Mouse (Mus musculus): ENCODE results near the gene Tmem102.

Tmem102 gene

DNA sequence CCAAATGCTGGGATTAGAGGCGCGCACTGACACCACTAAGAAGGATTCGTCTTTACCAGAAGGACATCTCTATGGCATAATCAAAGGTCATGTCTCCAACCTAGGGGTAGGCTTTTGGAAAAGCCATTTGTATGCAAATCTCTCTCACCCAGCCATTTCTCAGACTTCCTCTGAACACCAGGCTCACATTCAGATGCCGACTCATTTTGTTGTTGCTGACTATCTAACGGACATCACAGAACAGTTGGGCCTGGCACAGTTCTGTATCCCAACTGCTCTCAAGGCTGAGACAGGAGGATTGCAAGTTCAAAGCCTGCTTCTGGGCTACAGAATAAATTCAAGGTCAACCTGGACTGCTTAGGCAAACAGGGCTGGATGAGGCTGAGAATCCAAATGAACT lies 18.1 kb downstream of the Tmem102 start:
- DNase-seq = no peak

DNA sequence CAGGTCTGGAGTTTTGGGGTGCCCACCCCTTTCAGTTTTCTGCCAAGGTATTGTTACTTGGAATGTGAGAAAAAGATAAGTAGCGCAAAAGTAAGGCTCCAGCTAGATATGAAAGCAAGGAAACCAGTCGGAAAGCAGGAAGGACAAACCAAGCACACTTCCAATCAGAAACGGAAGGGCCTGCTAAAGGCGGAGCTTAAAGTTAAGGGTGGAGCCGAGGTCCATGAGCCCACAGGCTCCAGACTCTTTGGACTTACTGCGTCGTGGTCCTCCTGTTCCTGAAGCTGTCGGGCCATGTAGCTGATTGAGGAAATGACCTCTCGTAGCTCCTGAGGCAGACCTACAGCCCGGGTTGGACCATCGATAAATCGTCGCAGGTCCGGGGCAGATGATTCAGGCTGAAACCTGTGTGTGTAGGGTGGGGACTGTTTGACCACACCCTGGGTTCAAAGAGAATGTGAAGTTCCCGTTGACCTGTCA lies 20.6 kb downstream of the Tmem102 start:
- DNase-seq = no peak

GRCm38 (mm10) chr11:69781828-69782227 lies 23.6 kb downstream of the Tmem102 start:
- no peak for DNase-seq

- DNase-seq = no peak
Observed at GRCm38 (mm10) chr11:69778985-69779384, 26.4 kb downstream of the Tmem102 start.

- DNase-seq = peak; percentile 61 to 76
Observed at GRCm38 (mm10) chr11:69778258-69778982, 27.0 kb downstream of the Tmem102 start.

DNA sequence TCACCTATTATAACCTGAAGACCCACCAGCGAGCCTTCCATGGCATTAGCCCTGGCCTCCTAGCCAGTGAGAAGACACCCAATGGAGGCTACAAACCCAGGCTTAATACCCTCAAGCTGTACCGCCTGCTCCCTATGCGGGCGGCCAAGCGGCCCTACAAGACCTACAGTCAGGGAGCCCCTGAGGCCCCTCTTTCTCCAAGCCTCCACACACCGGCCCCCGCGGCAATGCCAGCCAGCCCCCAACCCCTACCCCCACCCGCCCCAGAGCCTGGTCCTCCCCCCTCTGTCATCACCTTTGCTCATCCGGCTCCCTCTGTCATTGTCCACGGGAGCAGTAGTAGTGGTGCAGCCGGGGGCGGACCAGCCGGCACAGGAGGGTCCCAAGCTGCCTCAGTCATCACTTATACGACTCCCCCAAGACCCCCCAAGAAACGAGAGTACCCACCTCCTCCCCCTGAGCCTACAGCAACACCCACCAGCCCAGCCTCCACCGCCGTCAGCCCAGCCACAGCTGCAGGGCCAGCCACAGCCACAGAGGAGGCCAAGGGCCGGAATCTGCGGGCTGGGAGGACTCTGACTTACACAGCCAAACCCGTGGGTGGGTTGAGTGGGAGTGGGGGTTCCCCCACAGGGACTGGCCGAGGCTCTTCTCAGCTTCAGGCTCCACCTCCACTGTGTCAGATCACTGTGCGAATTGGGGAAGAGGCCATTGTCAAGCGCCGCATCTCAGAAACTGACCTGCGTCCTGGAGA lies 27.7 kb downstream of the Tmem102 start:
- DNase-seq = no peak

DNA sequence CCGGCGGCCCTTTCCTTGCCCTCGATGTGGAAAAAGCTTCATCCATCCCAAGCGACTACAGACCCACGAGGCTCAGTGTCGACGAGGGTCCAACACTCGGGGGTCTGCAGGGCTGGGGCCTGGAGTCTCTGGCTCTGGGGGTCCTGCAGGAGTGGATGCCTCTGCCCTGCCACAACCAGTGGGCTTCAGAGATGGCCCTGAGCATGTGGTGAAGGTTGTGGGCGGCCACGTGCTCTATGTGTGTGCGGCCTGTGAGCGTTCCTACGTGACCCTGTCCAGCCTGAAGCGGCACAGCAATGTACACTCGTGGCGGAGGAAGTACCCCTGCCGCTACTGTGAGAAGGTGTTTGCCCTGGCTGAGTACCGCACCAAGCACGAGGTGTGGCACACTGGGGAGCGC lies 28.9 kb downstream of the Tmem102 start:
- no peak for DNase-seq

DNA sequence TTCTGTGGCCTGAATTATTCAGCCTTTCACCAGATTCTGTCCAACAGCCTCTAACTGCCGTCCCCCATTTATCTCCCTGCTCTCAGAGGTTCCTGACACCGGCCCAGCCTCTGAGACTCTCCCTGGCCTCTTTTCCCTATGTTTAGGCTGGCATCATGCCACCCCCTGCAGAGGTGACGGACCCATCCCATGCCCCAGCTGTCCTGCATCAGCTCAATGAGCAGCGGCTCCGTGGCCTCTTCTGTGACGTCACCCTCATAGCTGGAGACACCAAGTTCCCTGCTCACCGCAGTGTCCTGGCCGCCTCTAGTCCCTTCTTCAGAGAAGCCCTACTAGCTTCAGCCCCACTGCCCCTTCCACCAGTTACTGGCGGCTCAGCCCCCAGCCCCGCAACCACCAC lies 29.7 kb downstream of the Tmem102 start:
- peak; percentile 51 to 66 for DNase-seq

DNA sequence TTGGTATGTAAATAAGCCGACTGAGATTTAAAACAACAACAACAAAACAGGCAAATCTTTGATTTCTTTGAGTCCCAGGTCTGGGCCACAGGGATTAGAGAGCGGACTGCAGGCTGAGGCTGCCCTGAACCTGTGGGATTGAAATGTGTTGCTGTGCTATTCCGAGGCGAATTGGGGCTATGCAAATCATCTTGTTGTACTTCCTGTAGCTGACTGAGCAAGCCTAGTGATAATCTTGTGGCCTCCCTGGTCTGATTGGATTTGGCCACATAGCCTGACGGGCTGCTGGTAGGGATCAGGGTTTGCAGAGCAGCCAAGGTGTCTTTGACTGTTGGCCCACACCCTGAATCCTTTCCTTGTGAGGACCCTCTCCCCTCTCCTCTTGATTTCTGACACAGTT lies 30.5 kb downstream of the Tmem102 start:
- no peak for DNase-seq

GRCm38 (mm10) chr11:69767625-69767909 lies 37.9 kb downstream of the Tmem102 start:
- DNase-seq = no peak

DNA sequence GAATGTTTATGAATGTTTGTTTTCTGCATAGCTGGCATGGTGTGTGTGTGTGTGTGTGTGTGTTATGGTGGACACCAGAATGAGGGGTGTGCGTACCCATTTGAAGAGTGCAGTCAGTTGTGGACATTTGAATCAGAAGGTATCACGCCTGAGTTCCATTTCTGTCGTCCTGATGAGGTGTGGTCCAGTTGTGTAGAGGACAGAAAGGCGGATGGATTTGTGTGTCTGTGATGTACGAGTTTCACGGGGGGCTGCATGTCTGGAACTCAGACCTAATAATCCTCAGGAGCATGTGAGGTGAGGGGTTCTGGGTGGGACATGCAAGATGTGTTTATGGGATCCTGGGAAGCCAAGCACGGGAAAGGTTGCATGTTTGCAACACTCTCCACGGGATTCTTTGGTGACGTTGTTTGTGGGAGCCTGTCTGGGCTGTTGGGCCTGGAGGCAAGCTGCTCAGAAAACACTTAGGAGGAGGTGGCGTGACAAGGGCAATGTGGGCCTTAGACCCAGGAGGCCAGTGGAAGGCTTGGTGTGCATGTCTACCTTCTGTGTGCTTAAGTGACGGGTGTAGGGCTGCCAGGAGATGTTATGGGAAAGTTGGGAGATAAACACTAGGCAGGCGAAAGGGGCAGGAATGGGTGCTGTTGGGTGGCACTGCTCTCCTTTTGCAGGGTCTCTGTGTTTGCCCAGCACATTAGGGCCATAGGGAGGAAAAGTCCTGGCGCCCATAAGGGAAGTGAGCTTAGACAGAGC lies 38.4 kb downstream of the Tmem102 start:
- DNase-seq = no peak

DNA sequence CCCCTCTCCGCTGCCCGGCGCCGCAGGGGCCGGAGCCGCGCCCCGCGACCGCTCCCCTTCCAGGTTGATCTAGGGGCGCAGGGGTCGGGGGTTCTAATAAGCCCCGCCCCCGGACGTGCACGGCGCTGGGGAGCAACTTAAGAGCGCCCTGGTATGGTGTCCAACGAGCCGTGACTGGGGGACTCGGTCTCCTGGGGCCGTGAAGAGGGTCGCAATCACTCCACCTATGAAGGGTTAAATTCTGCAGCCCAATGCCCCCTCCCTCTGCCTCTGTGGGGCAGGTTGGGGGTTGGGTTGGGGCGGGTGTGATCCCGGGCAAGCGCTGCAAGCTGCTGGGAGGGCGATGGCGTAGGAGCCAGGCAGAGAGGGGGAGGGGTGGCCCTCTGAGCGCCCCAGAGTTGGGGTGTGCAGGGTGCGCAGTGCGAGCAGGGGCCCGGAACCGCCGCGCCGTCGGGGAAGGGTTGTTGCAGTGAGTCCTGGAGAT lies 39.3 kb downstream of the Tmem102 start:
- peak; percentile 81 to 83 for DNase-seq

- peak; percentile 71 to 72 for DNase-seq
Observed at GRCm38 (mm10) chr11:69765221-69766125, 40.0 kb downstream of the Tmem102 start, which contains the start of gene Zbtb4. Zbtb4 (plus strand) TSS chr11:69765912.

DNA sequence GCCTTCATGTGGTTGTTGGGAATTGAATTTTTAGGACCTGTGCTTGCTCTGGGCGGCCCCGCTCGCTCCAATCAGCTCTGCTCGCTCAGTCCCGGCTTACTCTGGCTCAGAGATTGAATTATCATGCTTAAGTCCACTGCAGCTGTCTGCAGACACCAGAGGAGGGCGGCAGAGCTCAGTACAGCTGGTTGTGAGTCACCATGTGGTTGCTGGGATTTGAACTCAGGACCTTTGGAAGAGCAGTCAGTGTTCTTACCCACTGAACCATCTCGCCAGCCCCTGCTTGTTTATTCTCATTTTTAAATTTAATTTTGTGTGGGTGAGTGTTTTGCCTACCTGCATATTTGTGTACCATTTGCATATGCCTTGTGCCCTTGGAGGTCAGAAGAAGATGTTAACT lies 41.9 kb downstream of the Tmem102 start:
- no peak for DNase-seq

GRCm38 (mm10) chr11:69761868-69762267 lies 43.6 kb downstream of the Tmem102 start, which contains the start of gene Slc35g3:
Slc35g3 (minus strand) TSS chr11:69761968.
- DNase-seq = no peak

GRCm38 (mm10) chr11:69760901-69761200 lies 44.6 kb downstream of the Tmem102 start:
- DNase-seq = no peak

DNA sequence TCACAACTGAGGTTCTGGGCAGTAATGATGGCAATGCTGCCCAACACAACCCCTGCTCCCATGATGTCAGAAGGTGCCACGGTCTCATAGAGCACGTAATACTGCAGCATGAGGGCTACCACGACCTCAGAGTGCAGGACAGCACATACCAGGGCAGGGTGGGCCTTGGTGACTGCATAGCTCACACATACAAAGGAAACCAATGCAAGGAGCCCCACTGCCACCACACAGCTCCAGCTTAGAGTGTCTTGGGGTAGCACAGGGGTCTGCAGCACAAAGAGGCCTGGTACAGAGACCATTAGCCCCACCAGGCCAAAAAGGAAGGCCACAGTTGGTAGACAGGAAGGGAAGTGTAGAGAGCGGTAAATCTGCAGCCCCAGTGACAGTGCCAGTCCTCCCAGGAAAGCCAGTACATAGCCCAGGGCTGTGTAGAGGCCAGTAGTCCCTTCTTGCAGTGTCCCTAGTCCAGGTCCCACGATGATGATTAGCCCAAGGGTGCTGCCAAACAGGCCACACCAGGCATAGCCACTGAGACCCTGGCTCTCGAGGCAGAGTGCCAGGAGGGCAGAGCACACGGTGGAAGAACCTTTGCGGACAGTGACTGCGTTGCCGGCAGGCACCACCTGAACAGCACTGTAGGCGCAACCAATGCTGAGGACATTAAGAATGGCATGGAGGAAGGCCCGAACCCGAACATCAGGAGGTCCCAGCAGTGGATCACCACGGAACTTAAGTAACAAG lies 45.1 kb downstream of the Tmem102 start:
- peak in 1 of 2 experiments; percentile 45 for DNase-seq

- peak; percentile 95 to 98 for DNase-seq
Observed at GRCm38 (mm10) chr11:69758971-69759721, 46.3 kb downstream of the Tmem102 start.

GRCm38 (mm10) chr11:69758478-69758970 lies 46.9 kb downstream of the Tmem102 start, which contains the start of gene Polr2a:
Polr2a (minus strand) TSS chr11:69758637.
- peak; percentile 98 for DNase-seq

- peak; percentile 97 to 99 for DNase-seq
Observed at GRCm38 (mm10) chr11:69758090-69758456, 47.4 kb downstream of the Tmem102 start.
